Mouse (Mus musculus): ENCODE results near the gene Tm2d3. TPM values are rescaled to one million over a fixed set of nuclear protein-coding genes. Genes with fewer than 3 reads are reported as not detected.

Gene Tm2d3
- polyA plus RNA-seq, 1 experiment: 50.5 TPM

- H3K4me1 ChIP-seq (ENCODE audit: control insufficient read depth, insufficient read depth, low read length): no peaks in the 10 kb centered on the region
- TF ChIP-seq CTCF (IDR thresholded peaks at IDR 0.05; ENCODE audit: low read depth, low read length) (no peak), POLR2A (IDR thresholded peaks at IDR 0.05; ENCODE audit: borderline replicate concordance, low read depth, low read length) (no peak)
- H3K27ac ChIP-seq (ENCODE audit: insufficient read depth, low read depth, low read length): no peak overlapping the region
- H3K4me3 ChIP-seq (ENCODE audit: insufficient read depth, low read length): no peak overlapping the region
These were observed 11.1 kb downstream of the Tm2d3 start for GRCm38 (mm10) chr7:65702076-65702475.

GRCm38 (mm10) chr7:65704818-65705242 lies 13.9 kb downstream of the Tm2d3 start:
- Histone ChIP-seq H3K4me1 (ENCODE audit: control insufficient read depth, insufficient read depth, low read length) (no peaks in the 10 kb centered on the region), H3K27ac (ENCODE audit: insufficient read depth, low read depth, low read length) (no peak overlapping the region), H3K4me3 (ENCODE audit: insufficient read depth, low read length) (peak overlapping the region; percentile 40)
- TF ChIP-seq POLR2A (IDR thresholded peaks at IDR 0.05; ENCODE audit: borderline replicate concordance, low read depth, low read length) (no peak), CTCF (IDR thresholded peaks at IDR 0.05; ENCODE audit: low read depth, low read length) (peak; percentile 98)

GRCm38 (mm10) chr7:65708506-65708905 lies 17.5 kb downstream of the Tm2d3 start:
- no peak overlapping the region for H3K27ac ChIP-seq (ENCODE audit: insufficient read depth, low read depth, low read length)
- H3K4me3 ChIP-seq (ENCODE audit: insufficient read depth, low read length): no peak overlapping the region
- no peaks in the 10 kb centered on the region for H3K4me1 ChIP-seq (ENCODE audit: control insufficient read depth, insufficient read depth, low read length)
- no peak for TF ChIP-seq POLR2A (IDR thresholded peaks at IDR 0.05; ENCODE audit: borderline replicate concordance, low read depth, low read length)
- no peak for TF ChIP-seq CTCF (IDR thresholded peaks at IDR 0.05; ENCODE audit: low read depth, low read length)

GRCm38 (mm10) chr7:65710301-65710700 lies 19.3 kb downstream of the Tm2d3 start:
- no peak overlapping the region for H3K4me3 ChIP-seq (ENCODE audit: insufficient read depth, low read length)
- no peaks in the 10 kb centered on the region for H3K4me1 ChIP-seq (ENCODE audit: control insufficient read depth, insufficient read depth, low read length)
- H3K27ac ChIP-seq (ENCODE audit: insufficient read depth, low read depth, low read length): no peak overlapping the region
- TF ChIP-seq POLR2A (IDR thresholded peaks at IDR 0.05; ENCODE audit: borderline replicate concordance, low read depth, low read length) (no peak), CTCF (IDR thresholded peaks at IDR 0.05; ENCODE audit: low read depth, low read length) (no peak)

- Histone ChIP-seq H3K4me3 (ENCODE audit: insufficient read depth, low read length) (no peak overlapping the region), H3K4me1 (ENCODE audit: control insufficient read depth, insufficient read depth, low read length) (no peaks in the 10 kb centered on the region), H3K27ac (ENCODE audit: insufficient read depth, low read depth, low read length) (no peak overlapping the region)
- no peak for TF ChIP-seq POLR2A (IDR thresholded peaks at IDR 0.05; ENCODE audit: borderline replicate concordance, low read depth, low read length)
These were observed 22.8 kb downstream of the Tm2d3 start for GRCm38 (mm10) chr7:65713782-65714181.

GRCm38 (mm10) chr7:65714304-65714703 lies 23.3 kb downstream of the Tm2d3 start:
- H3K4me3 ChIP-seq (ENCODE audit: insufficient read depth, low read length): no peak overlapping the region
- no peak overlapping the region for H3K27ac ChIP-seq (ENCODE audit: insufficient read depth, low read depth, low read length)
- no peaks in the 10 kb centered on the region for H3K4me1 ChIP-seq (ENCODE audit: control insufficient read depth, insufficient read depth, low read length)
- TF ChIP-seq CTCF (IDR thresholded peaks at IDR 0.05; ENCODE audit: low read depth, low read length): no peak
- no peak for TF ChIP-seq POLR2A (IDR thresholded peaks at IDR 0.05; ENCODE audit: borderline replicate concordance, low read depth, low read length)

- Histone ChIP-seq H3K27ac (ENCODE audit: insufficient read depth, low read depth, low read length) (no peak overlapping the region), H3K4me3 (ENCODE audit: insufficient read depth, low read length) (no peak overlapping the region), H3K4me1 (ENCODE audit: control insufficient read depth, insufficient read depth, low read length) (no peaks in the 10 kb centered on the region)
- no peak for TF ChIP-seq CTCF (IDR thresholded peaks at IDR 0.05; ENCODE audit: low read depth, low read length)
- TF ChIP-seq POLR2A (IDR thresholded peaks at IDR 0.05; ENCODE audit: borderline replicate concordance, low read depth, low read length): no peak
These were observed 43.1 kb downstream of the Tm2d3 start for GRCm38 (mm10) chr7:65734024-65734423.

GRCm38 (mm10) chr7:65735261-65735660 lies 44.3 kb downstream of the Tm2d3 start:
- TF ChIP-seq CTCF (IDR thresholded peaks at IDR 0.05; ENCODE audit: low read depth, low read length): no peak
- no peaks in the 10 kb centered on the region for H3K4me1 ChIP-seq (ENCODE audit: control insufficient read depth, insufficient read depth, low read length)

GRCm38 (mm10) chr7:65737286-65738040 lies 46.5 kb downstream of the Tm2d3 start:
- Histone ChIP-seq H3K4me1 (ENCODE audit: control insufficient read depth, insufficient read depth, low read length) (no peaks in the 10 kb centered on the region), H3K27ac (ENCODE audit: insufficient read depth, low read depth, low read length) (no peak overlapping the region), H3K4me3 (ENCODE audit: insufficient read depth, low read length) (no peak overlapping the region)
- TF ChIP-seq CTCF (IDR thresholded peaks at IDR 0.05; ENCODE audit: low read depth, low read length) (no peak), POLR2A (IDR thresholded peaks at IDR 0.05; ENCODE audit: borderline replicate concordance, low read depth, low read length) (no peak)

More at GRCm38 (mm10) chr7:65735261-65735660, 44.3 kb downstream of the Tm2d3 start:
- Histone ChIP-seq H3K4me3 (ENCODE audit: insufficient read depth, low read length) (no peak overlapping the region), H3K27ac (ENCODE audit: insufficient read depth, low read depth, low read length) (no peak overlapping the region)

- H3K27ac ChIP-seq (ENCODE audit: insufficient read depth, low read depth, low read length): no peak overlapping the region
These were observed 51.9 kb downstream of the Tm2d3 start for GRCm38 (mm10) chr7:65742857-65743256.

More at GRCm38 (mm10) chr7:65742857-65743256, 51.9 kb downstream of the Tm2d3 start:
- H3K4me3 ChIP-seq (ENCODE audit: insufficient read depth, low read length): no peak overlapping the region
- H3K4me1 ChIP-seq (ENCODE audit: control insufficient read depth, insufficient read depth, low read length): no peaks in the 10 kb centered on the region
- TF ChIP-seq CTCF (IDR thresholded peaks at IDR 0.05; ENCODE audit: low read depth, low read length) (no peak), POLR2A (IDR thresholded peaks at IDR 0.05; ENCODE audit: borderline replicate concordance, low read depth, low read length) (no peak)

Data from bone marrow macrophage, adult 2 months (primary cell).